Mouse (Mus musculus) MEL-GATA-1-ER (cell line): ENCODE measurements around the gene Zbtb34.

Experiments
- DNase-seq: peaks from one replicate; pipeline ENCODE4 v3.0.0-alpha.2; 2012; ENCODE audit warnings: low read depth; ENCODE audit errors: extremely low read depth

The Zbtb34 gene

DNA sequence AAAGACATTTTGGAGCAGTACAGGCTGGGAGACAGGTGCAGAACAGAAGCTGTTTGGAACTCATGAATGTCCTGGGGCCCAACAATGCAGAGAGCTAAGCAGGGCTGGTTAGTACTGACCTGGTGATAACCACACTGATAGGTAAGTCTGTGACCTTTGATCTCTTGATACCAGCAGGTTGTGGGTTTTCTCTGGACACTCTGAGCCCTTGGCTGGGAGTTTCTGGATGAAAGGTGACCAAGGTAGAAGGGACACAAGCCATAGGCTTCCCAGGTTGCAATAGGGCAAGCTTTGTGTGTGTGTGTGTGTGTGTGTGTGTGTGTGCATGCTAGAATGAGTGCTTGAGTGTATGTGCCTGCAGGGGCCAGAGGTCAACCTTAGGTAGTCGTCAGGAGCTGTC, 15.7 kb upstream of the Zbtb34 start:
- DNase-seq = no peak

DNA sequence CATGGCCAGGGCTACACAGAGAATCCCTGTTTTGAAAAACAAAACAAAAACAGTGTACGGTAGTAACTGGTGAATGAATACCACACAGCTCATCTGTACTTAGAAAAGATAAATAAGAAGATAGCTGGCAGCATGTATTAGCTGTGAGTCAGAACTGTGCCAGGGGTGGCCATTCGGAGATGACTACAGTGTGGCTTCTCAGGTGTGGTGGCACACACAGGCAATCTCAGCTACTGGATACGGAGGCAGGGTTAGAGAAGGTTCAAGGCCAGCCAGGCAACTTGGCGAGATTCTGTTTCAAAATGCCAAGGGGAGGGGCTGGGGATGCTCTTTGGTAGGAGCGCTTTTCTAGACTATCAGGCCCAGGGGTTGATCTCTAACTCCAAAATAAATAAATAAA, 14.6 kb upstream of the Zbtb34 start:
- DNase-seq = no peak

DNA sequence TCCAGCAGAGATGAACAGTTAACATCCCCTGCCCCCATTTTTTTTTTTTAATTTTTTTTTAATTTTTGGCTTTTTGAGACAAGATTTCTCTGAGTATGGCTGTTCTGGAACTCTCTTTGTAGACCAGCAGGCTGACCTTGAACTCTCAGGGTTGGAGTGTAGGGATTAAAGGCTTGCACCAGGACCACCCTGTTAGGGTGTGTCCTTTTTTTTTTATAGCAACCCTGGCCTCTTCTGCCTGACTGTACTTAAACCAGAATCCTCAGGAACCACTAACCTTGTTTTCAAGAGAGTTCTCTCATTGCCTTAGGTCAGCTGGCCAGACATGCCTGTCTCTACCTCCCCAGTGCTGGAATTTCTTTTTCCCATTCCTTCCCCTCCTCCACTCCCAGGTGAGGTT, 13.7 kb upstream of the Zbtb34 start:
- no peak for DNase-seq

DNA sequence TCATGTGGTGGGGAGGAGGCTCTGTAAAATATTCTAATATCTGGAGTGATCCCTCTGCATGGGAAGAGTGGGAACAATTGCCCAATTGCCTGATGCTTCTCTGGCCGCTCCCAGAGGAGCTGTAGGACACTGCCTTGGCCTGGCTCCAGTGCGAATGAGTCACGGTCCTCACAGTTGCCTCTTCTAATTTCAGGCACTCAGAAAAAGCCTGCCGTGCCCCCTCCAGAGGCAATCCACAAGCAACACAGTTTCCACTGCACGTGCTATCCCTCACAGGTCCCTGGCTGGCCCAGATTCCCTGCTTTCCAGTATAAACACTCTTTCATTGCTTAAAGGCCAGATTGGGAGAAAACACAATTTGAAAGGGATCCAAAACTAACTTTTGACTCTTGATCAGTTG, 13.2 kb upstream of the Zbtb34 start:
- no peak for DNase-seq

DNA sequence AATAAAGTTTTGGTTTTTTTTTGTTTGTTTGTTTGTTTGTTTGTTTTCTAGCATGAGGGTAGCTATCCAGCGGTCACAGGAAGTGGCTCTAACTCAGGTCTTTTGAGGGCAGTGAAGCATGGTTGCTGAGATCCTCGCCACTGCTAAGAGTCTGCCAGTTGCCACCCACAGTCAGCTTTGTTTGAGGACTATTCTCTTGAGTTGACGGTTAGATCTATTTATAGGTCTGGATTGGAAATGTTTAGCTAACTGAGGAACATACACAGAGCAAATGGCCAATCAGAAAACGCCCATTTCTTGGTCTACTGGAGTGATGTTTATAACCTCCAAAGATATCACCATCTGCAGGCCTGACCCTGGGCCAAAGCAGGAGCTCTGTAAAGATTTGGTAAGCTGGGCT, 11.6 kb upstream of the Zbtb34 start:
- DNase-seq = no peak

DNA sequence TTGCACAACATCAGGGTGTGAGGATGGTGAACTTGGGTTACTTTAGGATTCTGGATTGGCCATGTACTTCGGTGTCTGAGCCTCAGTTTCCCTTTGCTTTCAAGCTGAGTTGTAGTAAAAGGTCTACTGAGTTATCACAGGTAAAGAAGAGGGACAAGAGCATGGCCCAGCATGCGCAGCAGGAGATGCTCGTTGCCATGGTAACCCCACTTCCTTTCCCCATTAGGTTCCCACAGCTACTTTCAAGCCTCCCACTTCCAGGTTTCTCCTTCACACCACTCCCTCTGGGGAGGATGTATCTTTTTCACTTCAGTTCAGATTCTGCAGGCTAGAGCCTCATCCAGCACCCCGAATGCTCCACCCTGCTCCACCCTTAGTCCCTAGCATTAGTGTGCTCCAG, 9.8 kb upstream of the Zbtb34 start:
- DNase-seq = no peak

DNA sequence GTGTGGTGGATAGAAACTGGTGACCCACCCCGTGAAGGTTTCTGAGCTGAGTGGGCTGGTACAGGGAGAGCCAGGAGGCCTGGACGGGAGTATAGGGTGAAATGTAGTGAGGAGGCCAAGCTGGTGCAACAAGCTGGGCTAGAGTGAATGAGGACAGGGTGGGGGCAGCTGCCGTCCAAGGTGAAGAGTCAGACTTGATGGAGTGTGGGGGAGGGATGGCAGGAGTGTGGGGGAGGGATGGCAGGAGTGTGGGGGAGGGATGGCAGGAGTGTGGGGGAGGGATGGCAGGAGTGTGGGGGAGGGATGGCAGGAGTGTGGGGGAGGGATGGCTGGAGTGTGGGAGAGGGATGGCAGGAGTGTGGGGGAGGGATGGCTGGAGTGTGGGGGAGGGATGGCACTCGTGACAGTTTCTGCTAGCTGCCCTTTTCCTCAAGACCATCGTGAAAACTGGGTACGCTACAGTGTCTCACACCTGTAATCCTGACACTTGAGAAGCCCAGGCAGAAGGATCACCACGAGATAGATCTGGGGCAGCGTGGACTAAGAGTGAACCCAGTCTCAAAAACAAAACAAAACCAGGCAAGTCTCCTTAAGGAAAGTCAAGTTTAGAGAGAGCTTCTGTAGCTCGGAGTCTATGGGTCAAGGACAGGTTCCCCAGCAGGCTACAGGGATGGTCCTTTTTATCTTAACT, 9.0 kb upstream of the Zbtb34 start:
- DNase-seq = no peak

DNA sequence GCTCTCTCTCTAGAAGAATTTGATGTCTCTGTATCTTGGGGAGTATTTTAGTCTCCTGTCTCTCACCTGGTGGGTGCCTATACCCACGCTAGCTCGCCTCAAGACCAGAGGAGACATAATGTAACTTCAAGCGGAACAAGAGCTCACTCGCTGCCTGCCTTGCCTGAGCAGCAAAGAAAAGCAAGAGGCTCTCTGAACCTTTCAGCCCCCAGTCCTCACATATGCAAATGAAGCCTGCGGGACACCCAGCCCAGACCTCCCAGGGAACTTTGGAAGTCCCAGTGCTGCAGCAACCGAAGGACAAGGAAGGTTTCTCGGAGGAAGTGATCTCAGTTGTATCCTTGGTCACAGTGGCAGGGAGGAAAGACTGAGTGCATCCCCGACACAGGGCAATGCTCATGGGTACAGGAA, 8.4 kb upstream of the Zbtb34 start:
- no peak for DNase-seq

DNA sequence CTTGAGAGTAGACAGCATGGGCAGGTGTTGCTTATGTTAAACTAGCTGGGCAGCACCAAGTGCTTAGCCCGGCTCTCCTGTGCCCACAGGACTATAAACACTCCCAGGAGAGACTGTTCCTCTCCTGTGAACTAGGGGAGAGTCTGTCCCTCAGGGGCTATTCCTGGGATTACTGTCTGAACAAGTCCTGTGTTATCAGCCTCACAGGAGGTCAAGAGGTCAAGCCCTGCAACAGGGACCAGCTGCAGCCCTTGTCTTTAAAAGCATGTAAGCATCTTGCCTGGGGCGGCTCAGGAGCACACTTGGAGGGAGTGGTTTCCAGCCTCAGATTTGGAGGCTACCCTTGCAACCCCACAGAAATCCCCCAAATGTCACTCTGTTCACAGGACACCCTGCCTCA, 7.3 kb upstream of the Zbtb34 start:
- no peak for DNase-seq

DNA sequence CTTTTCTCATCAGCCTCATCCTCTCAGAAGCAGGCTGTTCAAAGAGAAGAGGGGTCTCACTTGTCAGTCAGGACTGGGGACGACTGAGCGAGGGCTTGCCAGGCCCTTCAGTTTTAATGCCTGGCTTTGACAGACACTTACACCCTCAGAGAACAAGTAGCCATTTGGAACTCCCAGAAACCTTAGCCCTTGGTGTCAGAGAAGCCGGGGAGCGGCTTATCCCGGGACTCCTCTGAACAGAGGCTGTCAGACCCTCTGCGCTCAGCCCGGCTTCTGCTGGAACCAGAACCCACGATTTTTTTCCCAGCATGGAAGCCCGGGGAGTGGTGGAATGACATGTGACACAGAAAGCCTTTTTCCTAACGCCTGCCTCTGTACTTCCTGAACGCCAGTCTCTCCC, 6.1 kb upstream of the Zbtb34 start:
- no peak for DNase-seq

DNA sequence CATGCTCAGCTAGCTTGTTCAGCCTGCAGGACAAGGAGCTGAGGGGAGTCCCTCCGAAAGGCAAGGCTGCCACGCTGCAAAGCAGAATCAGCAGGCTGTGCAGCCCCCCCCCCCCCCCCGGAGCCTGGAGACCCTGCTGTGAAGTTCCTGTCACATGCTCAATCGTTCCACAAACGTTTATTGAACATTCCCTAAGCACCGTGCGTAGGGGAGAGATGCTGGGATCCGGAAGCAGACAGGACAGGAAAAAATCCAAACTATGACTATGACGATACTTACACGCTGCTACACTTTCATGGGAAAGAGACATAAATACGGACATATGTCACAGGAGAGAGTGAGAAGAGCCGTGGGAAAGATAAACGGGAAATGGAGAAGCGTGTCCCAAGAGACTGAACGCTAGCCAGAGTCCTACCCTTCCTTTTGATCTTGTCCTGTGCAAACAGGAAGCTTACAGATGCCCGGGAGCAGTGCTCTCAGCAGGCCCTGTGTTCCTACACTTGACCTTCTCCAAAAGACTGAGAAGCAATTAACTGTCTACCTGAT, 5.0 kb upstream of the Zbtb34 start:
- no peak for DNase-seq

DNA sequence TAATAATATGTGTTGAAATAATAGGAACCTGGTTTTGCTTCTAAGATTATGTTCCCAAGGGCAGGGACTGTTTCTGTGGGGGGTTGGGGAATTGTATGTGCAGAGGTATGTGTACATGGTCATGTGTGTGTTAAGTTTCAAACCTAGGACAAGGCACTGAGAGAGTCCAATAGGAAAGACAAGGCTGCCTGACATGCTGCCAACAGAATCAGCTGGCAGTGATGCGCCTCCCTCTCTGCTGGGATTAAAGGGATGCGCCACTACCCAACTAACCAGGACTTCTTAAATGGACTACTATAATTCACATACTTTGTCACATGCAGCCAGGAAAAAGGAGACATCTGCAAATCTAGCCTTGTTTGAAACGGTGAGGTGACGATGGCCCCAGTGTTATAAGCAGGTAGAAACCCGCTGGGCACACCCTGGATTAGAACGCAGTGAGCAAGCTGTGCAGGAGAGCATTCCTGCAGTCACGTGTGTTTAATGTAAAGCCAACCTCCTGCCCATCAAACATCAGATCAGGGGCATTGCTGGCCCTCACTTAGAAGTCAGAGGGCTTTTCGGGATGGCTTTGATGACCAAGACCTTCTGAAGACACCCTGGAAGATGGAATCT, 4.0 kb upstream of the Zbtb34 start:
- DNase-seq = no peak

DNA sequence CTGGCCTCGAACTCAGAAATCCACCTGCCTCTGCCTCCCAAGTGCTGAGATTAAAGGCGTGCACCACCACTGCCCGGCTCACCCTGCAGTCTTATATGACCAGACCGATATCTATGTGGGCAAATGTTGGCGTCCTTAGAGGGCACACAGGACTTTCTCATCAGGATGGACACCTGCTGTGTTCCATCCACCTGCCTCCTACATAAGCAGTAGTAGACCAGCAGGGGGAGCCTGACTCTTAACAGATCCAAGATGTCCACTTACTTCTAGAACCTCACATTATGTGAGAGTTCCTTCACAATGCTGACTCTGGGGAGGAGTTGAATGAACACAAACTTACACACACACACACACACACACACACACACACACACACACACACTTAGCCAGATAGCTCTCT, 1.8 kb upstream of the Zbtb34 start:
- peak; percentile 52 for DNase-seq

DNA sequence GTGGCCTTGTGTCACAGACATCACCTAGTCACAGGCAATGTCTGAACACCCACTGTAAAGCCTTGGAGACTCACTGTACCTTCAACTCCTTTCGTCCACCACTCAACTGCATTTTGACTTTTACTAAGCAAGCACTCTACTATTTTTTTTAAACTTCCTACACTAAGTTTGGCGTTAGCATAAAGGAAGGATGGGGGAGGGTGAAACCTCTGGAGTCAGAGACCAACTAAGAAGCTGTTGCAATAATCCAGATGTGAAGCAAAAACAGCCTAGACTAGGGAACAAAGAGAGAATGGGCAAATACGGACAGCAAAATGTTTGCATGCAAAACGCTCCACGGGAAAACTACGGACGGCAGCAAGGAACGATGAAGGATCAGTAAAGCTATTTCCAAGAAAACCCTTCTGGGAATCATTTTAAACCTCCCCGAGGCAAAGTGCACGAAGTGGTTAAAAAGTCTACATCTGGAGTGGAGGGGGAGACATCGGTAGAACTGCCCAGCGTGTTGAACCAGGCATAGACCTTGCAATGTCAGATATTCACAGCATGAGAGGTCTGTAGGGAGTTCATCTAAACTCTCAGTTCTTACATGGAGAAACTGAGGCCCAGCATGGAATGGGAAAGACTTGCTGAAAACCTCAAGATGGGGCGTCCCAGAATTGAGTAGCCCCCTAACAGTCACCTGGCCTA, 898 bp downstream of the Zbtb34 start:
- DNase-seq = peak; percentile 18

DNA sequence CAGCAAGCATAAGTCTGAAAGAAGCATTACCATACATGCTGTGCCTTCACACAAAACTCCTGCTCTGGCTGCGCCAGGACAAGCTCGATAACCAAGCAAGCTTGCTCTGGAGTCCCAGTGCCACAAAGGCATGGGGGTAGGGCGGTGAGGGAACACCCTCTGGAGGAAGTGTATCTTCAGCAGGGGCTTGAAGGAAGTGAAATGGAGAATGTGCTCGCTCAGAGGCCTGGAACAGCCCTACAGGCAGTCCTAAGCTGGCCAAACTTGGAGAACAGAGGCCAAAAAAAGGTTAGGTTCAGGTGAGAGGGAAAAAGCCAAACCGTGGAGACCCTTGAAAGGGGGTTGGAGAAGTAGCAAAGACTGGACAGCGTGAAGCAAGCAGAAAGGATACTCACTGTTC, 1.8 kb downstream of the Zbtb34 start:
- DNase-seq = peak; percentile 72

DNA sequence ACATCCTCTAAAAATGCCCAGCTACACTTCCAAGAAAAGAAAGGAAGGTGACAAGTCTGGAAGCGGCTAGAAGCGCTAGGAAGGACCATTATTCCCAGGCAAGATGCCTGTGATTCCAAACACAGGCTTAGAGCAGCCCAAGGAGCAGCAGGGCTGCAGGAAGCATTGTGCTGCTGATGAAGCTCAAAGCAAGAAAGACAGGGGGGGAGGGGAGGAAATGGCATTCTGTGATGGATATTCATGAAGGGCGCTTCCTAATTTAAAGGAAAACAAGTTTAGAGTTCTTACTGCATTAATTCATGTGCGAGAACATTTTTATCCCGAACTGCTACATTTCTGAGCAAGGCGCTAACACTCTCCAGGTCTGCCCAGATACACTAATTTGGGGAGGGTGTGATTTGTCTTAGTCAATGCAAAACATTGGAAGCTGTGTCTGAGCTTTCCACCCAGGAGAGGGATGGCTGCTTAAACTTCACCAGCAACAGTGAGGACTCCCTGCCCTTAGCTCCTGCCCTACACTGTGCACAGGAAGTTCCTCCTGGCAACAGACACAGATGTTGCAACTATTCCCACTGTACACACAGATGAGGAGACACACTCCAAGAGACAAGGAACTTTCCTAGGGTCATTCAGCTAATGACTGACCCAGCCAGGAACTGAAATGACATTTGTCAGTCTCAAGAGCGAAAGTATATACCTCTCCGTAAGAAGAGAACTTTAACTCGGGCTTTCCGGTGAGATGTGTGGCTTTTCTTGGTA, 4.3 kb downstream of the Zbtb34 start:
- DNase-seq = no peak

DNA sequence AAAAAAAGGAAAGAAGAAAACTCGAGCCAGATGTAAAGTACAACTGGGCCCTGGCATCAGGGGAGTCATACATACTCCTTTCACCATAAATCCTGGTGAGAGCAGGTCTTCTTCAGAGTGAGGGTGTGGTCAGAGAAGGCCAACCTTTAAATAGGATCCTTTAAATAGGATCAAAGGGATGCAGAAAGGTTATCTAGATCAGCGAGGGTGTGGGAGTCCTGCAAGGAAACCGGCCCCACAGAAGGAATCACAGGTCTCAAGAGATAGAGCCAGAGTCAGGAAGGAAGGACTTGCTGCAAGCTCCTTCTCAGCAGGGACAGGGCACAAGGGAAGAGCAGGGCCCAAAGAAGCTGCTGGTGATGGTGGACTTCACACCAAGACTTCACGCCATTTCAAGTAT, 13.7 kb downstream of the Zbtb34 start:
- DNase-seq = no peak

DNA sequence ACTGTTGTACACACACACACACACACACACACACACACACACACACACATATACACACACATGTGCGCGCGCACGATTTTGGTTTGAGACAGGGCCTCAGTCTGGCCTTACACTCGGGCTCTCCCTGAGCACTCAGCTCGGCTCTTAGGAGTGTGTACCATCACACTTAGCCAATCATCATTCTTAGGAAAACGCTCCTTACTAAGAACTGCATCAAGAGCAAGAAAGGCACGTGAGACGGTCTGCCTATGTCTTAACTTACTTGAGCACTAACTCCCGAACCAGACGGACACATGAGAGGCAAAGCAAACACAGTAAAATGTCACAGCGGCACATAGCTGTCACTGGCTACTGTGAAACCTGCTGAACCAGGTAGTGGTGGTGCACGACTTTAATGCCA, 17.1 kb downstream of the Zbtb34 start:
- DNase-seq = no peak

DNA sequence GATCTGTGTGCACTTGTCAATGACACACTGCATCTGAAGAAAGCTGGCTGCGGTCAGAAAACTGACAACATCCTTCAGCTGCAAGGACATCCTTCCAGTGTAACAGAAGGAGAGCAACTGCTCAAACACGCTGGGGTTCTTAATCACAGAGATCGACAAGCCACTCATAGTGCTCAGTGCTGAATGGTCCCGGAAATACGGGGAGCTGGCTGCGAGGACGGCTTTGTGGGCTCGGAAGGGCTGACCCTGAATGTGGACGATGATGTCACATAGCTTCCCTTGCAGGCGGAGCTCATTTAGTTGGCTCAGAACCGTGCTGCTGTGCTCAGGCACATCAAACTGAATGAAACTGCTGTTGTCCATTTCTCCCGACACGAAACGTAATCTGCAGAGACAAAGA, 19.0 kb downstream of the Zbtb34 start:
- no peak for DNase-seq

DNA sequence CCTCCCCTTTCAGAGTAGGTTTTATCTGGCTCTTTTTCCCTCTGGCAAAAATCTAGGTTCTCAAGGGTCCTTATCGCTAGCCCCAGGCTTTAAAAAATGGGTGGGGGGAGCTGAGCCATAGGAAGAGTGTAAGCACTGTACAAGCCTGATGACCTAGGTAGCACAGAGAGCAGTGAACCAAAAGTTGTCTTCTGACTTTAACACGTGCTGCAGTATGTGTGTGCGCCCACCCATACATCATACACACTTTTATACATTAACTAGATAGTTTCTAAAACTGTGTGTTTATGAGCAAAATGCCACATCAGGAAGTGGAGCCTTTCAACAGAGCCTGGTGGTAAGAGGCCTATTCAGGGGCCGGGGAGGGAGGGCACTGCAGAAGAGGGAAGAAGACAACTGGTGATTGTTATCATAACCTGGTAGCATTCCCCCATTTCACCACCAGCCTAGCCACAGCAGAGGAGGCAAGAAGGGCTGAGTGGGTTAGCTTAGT, 27.6 kb downstream of the Zbtb34 start:
- peak; percentile 49 for DNase-seq

DNA sequence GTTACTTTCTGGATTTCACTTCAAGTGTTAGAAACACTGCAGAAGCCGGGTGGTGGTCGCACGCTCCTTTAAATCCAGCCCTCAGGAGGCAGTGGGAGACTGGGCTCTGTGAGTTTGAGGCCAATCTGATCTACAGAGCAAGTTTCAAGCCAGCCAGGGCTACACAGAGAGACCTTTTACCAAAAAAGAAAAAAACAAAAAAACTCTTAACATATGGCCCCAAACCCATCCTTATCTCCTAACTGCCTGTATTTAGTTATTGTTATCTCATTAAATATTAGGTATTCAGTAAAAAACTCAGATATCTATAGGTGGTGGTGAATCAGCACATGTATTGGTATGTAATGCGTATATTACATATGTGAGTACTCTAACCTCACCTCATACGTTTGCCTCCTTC, 28.5 kb downstream of the Zbtb34 start:
- DNase-seq = no peak

DNA sequence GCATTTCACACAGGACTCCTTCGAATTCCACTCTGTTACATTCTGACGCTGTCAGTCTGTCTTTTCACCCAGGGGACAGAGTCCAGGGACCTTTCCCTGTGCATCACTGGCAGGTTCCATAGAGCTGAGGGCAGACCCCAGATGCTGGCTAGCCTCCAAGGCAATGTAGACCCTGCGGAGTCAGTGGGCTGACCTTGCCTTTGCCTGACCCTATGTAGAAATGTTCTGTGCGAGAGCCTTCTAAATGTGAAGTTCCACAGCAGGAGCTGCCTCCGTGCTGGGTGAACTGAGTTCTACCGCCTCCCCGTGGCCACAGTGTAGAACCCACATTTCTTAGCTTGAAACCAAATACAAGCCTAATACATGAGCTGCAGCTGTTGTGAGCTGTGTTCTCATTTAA, 28.9 kb downstream of the Zbtb34 start:
- peak; percentile 14 for DNase-seq
